Mouse (Mus musculus): Measurements from ENCODE around the gene Grin2a.
A peak's percentile ranks its signal among the peaks of the same experiment; 100 is the strongest.

Grin2a gene

DNA sequence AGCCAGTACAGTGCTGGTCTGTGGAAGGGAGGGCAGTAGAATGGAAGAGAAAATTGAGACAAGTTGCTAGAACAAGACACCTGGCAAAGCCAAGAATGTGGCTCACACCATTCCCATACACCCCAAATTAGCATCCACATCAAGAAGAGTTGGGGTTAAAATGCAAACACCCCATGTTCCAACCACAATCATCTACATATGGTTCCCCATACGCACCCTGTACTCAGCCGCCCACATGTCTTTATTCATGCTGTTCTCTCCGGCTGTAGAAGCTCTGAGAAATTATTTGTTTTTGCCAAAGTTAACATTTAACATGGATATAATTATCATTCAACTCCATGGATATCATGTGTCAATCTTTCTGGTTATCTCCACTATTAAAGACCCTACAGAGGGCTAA lies 22.7 kb downstream of the Grin2a start:
- peak; percentile 74 for ATAC-seq (ENCODE audit: low TSS enrichment)

DNA sequence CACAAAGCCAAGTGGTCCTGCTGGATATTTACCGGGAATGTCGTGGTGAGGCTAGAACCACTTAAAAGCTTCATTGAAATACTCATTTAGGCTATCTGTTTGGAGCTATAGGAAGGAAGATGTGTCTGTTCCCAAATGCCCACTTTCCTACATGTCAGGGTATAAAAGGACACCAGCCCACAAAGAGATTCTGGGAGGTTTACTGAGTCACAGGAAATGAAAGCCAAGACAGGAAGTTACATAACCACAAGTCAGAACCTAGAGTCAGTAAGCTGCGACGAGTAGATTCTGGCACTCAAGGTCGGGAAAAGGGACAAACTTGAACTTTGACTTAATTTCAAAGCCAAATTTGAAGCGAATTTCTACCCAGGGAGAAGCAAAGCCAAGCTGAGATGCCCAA lies 30.9 kb downstream of the Grin2a start:
- ATAC-seq (ENCODE audit: low TSS enrichment), result peak; percentile 58; the same call in 1 of the 2 replicates

DNA sequence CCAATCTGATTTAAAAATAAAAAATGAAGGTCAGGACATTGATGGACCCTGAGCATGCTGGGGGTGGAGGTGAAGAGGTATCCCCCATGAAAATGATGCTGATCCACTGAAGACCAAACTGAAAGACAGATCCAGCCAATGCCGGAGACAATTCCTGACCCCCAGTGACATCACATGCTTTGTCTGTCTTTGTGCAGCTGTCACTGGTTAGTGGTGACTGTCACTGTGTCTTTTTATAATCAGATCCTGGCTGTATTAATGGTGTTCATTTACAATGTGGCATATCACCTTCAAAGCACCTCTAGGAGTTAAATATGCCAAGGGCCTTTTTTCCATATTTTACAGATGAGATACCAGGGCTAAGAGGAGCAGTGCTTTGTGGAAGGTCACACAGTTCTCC lies 32.9 kb downstream of the Grin2a start:
- no peak for ATAC-seq (ENCODE audit: low TSS enrichment)

DNA sequence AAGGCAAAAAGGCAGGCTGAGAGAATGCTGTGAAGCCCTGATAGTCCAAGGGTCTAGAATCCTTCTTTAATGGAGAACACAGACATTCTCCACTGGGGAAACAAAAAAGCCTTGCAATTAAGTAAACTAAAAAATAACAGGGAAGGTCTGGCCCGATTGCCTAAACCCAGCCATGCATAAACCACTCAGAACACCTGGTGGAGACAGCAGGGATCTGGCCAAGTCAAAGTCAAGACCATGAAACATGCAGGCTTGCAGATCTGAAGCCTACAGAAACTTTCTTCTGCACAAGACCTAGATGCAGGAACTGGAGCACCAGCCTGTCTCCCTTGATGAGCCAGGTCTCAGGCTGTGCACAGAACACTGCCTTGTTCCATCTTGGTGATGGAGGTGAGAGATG lies 36.0 kb downstream of the Grin2a start:
- no peak for ATAC-seq (ENCODE audit: low TSS enrichment)

DNA sequence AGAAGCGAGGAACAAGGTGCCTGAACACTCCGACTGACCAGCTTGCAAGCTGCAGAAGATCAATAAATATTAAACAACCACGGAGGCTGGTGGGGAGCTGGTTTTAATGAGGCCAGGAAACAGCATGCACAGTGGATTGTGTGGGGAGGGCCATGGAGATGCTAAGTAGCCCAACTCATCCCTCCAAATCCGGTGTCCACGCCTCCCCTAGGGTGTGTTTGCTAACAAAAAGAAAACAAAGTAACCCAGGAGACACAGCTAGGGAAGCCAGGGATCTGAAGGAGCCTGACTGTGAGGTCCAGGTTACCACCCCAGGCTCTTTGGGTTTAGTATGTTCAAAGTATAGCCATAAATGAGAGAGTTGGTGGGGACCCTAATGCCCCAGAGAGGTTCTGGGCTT lies 41.1 kb downstream of the Grin2a start:
- no peak for ATAC-seq (ENCODE audit: low TSS enrichment)

DNA sequence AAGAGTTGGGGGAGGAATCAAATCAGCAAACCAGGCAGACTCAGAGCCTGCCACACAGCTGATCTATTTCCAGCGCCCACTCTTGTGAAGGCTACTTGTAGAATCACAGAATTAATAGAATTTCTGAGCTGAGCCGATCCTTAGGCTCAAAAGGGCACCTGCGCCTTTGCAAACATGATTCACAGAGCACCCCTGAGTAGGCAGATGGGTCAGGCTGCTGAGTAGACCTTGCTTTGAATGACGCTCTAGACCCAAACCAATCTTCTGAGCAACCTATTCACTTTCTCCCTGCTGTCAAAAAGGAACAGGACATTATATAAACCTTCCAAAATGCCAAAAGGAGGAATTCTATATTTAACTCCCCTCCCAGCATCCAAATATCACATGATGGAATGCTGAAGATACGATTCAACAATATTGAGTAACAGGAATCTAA lies 41.9 kb downstream of the Grin2a start:
- ATAC-seq (ENCODE audit: low TSS enrichment), result peak; percentile 60

DNA sequence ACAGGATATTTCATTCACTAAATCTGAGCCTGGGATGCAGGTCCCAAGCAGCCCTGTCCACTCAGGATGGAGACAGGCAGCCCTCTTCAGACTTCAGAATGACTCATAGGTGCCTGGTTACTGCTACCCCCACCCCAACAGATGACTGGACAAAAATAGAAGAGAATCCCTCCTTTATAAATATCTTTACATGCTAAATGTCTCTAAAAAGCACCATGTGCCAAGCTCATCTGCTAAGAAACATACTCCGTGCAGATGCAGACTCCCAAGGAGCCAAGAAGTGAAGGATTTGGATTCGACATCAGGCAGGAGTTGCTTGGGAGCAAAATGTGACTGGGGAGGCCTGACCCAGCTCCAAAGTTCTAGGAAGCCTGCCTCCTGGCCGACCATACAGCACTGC lies 46.1 kb downstream of the Grin2a start:
- ATAC-seq (ENCODE audit: low TSS enrichment), result peak; percentile 5; the same call in 1 of the 2 replicates

DNA sequence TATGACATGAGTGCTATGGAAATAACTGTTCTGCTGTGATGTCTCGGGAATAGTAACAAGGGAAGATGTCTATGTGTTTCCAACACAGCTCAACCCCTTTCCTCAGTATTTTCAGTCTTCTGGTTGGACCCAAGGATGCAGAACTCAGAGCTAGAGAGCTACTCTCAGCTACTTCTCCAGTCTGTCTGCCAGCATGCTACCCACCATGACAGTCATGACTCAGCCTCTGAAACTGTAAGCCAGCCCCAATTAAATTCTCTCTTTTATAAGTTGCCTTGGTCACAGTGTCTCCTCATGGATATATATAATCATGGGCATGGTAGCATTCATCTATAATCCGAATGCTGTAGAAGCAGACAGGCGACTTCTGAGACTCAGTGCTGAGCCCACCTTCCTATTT lies 47.9 kb downstream of the Grin2a start:
- peak; percentile 66 for ATAC-seq (ENCODE audit: low TSS enrichment)

DNA sequence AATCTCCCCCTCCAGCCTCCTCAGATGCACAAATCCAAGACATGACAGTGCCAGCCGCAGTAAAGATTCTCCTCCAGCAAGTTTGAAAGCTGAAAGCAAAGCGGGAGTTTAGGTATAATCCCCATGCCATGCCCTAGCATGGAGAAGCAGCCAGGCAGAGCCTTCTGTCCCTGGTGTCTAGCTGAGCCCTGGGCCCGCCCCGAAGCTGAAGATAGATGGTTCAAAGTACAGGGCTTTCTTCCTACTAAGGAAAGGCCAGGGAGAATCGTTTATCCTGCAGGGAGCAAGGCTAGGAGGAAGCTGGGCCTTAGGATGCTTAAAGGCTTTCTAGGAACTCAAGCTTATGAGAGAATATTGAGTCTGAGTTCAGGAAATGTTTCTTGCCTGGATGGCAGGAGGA lies 50.5 kb downstream of the Grin2a start:
- no peak for ATAC-seq (ENCODE audit: low TSS enrichment)

DNA sequence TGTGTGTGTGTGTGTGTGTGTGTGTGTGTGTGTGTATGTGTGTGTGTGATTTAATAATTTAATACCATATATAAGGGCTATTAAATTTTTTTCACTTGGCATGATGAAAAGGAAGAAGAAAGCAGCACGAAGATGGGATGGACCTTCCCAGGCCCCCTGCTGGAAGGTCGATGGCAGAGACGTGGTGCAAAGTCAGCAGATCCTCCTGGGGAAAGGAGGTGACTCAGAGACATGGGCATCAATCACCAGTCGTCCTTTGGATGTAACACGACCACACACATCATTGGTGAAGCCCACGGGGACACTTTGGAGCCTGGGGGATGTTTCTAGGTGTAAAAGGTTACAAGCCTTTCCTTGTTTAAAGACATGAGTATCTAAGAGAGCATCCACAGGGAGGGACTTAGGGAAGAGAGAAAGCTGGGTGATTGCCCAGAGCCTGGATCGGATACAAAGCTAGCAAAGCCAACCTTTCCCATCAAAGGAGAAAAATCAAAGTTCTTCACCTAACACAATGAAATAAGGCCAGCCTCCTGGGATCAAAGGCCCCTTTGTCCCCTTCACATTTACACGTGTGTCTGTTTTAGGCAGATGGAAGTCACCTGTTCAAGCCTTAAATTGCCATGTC lies 53.9 kb downstream of the Grin2a start:
- no peak for ATAC-seq (ENCODE audit: low TSS enrichment)

DNA sequence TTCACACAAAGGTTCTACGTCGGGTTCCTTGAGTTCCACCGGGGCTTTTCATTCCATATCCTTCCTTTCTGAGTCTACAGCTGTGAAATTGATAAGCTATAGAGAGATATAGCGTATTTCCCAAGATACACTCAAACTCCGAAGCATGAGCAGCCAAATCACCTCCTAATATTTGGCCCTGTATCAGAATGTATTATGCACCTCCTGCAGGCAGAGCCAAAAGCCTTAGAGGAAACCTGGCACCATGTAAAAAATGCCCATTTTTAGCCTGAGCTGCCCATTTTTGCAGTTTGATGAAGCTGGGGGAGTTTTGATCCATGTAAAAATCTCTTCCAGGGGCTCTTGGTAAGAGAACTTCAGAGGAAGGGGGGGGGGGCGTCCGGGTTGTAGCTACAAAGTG lies 54.6 kb downstream of the Grin2a start:
- no peak for ATAC-seq (ENCODE audit: low TSS enrichment)

DNA sequence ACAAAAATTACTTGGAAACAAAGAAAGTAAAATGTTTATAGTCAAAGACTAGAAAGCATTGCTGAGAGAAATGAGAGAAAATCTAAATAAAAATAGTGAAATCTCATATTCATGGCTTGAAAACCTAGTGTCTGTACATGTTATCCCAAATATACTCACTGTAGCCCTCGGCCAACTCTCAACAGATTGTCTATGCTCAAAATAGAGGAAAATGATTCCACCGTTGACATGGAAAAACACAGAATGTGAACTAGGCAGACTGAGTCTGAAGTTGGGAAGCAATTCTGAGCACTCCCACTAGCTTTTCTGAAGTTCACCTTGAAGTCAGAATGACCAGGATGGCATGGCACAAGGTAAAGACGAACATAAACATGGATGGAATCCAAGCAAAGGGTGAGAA lies 84.7 kb downstream of the Grin2a start:
- ATAC-seq (ENCODE audit: low TSS enrichment), result peak; percentile 75; the same call in 1 of the 2 replicates

DNA sequence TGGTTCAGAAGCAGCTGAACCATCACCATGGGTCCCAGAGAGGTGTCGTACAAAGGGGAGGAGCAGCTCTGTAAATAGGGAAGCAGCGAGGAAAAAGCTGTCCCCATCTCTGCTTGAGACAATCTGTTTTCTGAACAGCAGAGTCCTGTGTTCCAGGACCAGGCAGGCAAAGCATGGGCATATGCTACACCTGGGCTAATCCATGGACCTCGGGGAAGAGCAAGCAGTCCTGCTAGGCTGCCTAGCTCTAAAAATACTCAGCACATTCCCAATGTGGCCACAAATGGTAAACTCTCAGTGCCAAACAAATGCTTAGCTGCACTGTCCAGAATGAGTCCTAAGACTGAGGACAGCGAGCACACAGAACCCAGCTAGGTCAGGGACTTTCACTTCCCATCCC lies 86.1 kb downstream of the Grin2a start:
- peak; percentile 7; the same call in 1 of the 2 replicates for ATAC-seq (ENCODE audit: low TSS enrichment)

DNA sequence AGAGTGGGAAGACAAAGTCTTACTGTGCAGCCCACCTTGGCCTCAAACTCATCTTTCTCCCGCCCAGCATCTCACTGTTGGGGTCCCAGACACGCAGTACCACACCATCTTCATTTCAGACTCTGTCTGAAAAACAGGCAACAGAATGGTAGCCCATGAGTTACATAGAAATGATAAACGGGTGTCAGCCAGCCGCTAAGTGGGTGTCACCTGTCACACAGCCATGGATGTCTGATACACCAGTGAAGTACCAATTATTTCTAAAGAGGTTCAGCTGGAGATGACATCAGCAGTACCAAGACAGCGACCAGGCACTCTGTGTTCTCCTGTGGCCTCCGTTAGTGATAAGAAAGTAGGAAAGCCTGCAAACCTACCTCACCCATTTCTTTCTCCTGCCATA lies 90.9 kb downstream of the Grin2a start:
- no peak for ATAC-seq (ENCODE audit: low TSS enrichment)

DNA sequence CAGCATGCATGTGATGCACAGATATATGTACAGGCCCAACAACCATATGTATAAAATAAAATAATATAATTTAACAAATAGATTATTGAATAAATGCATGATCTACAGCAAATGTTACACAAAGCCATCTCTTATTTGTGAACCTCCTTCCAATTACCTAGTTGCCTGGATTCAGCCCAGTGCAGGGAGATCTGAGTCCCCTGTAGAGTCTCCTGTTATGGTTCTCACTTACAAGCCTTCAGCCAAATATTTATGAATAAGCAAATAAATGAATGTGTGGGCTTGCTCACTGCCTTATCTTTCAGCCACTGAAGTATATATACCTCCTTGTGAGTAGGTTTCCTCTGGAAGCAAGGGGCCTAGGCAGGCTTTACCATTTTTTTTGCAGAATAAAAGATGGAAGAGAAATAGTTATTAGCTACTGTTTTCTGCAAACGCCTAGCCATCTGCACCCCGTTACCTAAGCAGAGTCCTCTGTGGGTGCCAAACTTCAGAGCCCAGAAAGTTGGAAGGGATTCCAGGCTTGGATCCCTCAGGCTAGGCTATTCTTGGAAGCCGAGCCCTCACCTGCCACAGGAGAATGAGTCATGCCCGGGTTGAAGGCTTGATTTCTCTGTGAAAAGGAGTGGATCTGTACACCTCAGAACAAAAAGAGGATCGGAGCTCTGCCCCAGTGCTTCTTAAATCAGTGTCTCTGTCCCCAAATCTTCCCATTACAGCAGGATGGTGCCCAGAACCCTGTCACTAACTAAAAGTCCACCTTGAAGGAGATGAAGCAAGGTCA lies 92.5 kb downstream of the Grin2a start:
- ATAC-seq (ENCODE audit: low TSS enrichment), result peak; percentile 60

DNA sequence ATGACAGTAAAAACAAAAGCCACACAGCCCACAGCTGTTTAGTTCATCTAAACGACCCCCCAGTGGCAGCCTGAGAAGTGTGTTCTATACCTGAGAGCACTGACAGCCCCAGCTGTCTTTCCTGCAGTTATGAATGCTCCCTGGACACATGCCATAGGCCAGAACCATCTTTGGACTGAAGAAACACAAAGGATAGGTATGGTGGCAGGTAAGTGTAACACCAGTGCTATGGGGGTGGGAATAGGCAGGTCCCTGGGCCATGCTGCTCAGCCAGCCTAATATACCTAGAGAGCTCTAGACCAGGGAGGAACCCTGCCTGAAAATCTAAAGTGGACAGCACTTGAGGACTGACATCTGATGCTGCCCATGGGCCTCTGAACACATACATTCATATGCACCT lies 93.9 kb downstream of the Grin2a start:
- no peak for ATAC-seq (ENCODE audit: low TSS enrichment)

DNA sequence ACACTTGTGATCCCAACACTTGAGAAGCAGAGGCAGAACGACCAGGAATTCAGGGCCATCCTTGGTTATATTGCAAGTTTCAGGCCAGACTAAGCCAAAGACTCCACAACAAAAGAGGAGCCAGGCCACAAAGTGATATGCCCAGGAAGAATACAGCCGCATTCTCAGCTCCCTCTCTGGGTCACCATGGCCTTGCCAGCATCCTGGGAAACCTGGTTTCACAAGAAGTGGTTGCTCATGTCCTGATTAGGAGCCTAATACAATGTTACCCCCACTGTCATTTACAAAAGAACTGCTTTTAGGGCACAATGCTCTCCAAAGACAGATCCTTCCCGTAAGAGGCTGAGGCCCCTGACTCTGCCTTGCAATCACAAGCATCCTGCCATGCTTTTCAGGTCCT lies 94.4 kb downstream of the Grin2a start:
- ATAC-seq (ENCODE audit: low TSS enrichment), result no peak

DNA sequence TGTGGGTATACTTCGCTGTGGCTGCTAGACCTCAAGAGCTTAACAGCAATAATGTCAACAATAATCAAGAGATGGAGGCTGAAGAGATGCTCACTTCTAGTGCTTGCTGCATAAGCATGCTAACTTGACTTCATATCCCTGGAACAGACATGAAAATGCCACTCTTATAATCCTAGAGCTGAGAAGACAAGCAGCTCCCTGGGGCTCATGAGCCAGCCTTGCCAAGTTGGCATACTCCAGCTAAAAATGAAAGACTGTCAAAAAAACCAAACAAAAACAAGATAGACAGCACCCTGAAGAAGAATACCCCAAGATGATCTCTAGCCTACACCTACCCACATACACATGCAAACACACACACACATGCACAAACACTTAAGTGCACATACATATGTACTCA lies 95.2 kb downstream of the Grin2a start:
- ATAC-seq (ENCODE audit: low TSS enrichment), result no peak

DNA sequence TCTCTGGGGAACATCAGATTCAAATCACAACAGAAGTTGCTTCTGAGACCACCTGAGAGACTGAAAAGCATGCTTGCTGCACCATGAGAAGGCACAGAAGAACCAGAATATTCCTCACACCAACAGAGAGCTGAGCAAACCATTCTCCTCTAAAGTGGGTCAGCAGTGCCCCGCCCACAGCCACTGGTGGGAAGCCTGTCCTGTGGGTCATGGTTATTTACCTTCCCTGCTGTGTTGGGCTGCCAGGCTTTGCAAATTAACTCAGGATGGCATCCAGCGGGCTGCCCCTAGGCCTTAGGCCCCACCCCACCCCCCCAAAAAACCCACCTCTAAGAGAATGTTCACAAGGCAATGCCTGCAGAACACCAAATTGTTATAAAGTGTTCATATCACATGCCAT lies 96.2 kb downstream of the Grin2a start:
- ATAC-seq (ENCODE audit: low TSS enrichment), result no peak

DNA sequence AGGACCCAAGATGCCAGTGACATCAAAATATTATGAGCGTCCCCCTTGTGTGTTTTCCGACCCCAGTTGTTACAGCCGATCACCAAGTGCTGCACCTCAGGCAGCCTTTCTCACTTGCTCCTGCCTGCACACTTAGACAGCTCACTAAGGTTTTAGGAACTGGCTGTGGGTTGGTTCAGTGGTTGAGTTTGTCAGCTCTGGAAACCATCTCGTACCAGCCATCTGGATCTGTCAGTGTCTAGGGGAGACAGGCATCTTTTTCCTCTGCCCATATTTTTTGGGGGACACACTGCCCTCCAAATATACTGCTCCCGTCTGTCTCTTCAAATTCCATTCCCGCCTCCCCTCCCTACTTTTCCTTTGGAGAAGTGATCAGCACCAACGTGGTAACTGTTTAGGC lies 99.8 kb downstream of the Grin2a start:
- 0 out of 2 replicates have a peak, but pooled peaks have one; percentile 25 for ATAC-seq (ENCODE audit: low TSS enrichment)

DNA sequence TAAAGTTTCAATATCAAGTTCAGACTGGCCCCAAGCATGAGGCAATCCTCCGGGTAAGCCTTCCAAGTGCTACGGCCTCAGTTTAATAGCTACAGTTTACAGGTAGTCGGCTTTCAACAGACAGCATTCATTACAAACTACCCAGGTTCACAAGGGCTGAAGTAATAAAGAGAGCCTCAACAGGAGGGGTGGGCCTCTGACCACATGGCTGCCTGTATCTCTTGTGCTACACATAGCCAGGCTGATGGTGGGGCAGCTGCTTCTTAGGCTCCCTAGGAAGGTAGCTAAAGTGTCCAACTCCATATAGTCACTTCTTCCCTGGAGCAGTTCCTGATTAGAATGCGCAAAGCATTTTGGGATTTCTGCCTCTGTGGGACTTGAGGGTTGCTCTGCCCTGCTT lies 109.2 kb downstream of the Grin2a start:
- no peak for ATAC-seq (ENCODE audit: low TSS enrichment)

DNA sequence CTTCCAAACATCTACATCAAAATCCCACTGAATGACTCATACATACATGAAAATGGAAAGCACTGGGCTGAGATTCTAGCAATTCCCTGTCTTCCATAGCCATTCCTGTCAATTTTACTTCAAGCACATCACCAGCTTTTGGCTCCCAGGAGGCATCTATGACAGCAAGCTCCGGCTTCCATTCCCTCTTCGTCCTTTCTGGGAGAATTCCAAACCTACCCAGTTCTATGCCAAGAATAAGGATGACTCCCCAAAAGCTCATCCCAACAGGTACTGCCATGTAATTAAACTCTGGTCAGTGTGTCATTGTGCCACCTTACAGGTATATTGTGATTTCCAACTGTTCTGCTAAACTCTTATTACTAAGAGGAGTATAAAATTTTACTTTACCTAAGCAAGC lies 111.2 kb downstream of the Grin2a start:
- ATAC-seq (ENCODE audit: low TSS enrichment), result no peak

DNA sequence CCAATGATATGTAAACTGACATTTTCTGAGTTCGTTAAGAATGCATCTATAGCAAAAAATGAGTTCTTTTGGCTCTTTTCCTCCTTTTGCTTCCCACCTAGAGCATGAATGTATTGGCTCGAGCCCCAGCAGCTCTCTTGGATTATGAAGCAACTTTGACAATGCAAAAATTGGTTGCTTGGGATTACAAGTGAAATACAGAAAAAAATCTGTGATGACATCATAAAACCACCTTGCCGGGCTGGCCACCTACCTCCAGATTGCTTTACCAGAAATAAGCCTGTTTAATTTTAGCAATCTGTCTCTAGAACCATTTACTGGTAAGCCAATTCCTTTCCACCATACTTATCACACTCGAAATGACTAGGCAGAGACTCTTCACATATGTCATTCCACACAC lies 112.9 kb downstream of the Grin2a start:
- ATAC-seq (ENCODE audit: low TSS enrichment), result peak; percentile 36

DNA sequence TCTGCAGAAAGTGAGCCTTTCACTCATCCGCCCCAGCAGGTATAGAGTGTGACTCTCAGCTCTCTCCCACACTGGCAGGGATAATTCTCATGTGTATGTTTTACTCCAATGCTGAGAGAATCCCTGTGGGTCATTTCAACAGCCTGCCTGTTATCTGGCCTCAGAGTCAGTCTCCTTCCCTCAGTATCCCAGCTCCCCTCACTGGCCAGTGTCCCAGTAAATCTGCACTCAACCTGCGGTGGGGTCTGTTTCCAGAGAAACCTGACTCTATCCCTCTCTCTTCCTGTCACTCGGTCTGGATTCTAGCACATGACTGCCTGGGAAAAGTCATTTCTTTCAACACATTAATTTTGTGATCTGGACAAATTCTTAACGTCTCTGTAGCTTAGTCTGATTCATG lies 122.4 kb downstream of the Grin2a start:
- ATAC-seq (ENCODE audit: low TSS enrichment), result no peak; the same call in 1 of the 2 replicates
